In genomic region chr17:80708803-80709202, GRCm38 (mm10) we compare ENCODE assay signal across 17 mouse cellular contexts. TPM values are rescaled to one million over a fixed set of nuclear protein-coding genes. Genes with fewer than 3 reads are reported as not detected.
DNase-seq lines count a peak whose midpoint lies in the region; ATAC-seq and TF ChIP-seq lines count a peak whose summit lies in the region.
"Had no signal": no experiment of that assay in that cellular context is flagged by ENCODE, and none has a peak within 500 bp of the region (broad histone marks: within the 10 kb centered on the region; RNA-seq: fewer than 3 reads in every experiment).

No protein-coding gene starts in this region.

- 71% methylated on average over 6 of the region's 6 CpGs for WGBS in heart, embryonic 10.5 days
- 71% methylated on average over 6 of the region's 6 CpGs for WGBS in intestine, embryonic 16.5 days

- no peaks in the 10 kb centered on the region for H3K36me3 ChIP-seq in heart, embryonic 10.5 days
- H3K36me3 ChIP-seq in intestine, embryonic 16.5 days (ENCODE audit: control insufficient read depth, insufficient read depth, low read length), result no peaks in the 10 kb centered on the region
- H3K36me3 ChIP-seq: forebrain, embryonic 10.5 days; hindbrain, embryonic 10.5 days; limb, embryonic 15.5 days had no signal

- H3K4me2 ChIP-seq in intestine, embryonic 16.5 days (ENCODE audit: low read depth, low read length), result no peak overlapping the region
- H3K4me2 ChIP-seq: limb, embryonic 15.5 days had no signal

- peaks cover 50% of the 10 kb centered on the region for H3K4me1 ChIP-seq in heart, embryonic 10.5 days
- H3K4me1 ChIP-seq in cortical plate, adult 2 months (ENCODE audit: control insufficient read depth, insufficient read depth, low read length), result peaks cover 20% of the 10 kb centered on the region
- H3K4me1 ChIP-seq in intestine, embryonic 16.5 days (ENCODE audit: control insufficient read depth, insufficient read depth, low read length), result peaks cover 41% of the 10 kb centered on the region

- 0 out of 2 replicates have a peak overlapping the region, but pooled peaks have one; percentile 47 for H3K27ac ChIP-seq in heart, embryonic 10.5 days
- H3K27ac ChIP-seq in cortical plate, adult 2 months (ENCODE audit: insufficient read depth, low read length), result peak overlapping the region; percentile 15; the same call in 1 of the 2 replicates
- no peak overlapping the region for H3K27ac ChIP-seq in intestine, embryonic 16.5 days (ENCODE audit: low read length)
- H3K27ac ChIP-seq: forebrain, embryonic 10.5 days; hindbrain, embryonic 10.5 days; limb, embryonic 15.5 days had no signal

- no peak for TF ChIP-seq CTCF in cortical plate, adult 2 months (IDR thresholded peaks at IDR 0.05; ENCODE audit: extremely low read depth, insufficient read depth, low read length)

- H3K27me3 ChIP-seq in heart, embryonic 10.5 days (ENCODE audit: insufficient read depth, poor library complexity, severe bottlenecking), result no peaks in the 10 kb centered on the region
- H3K27me3 ChIP-seq in intestine, embryonic 16.5 days (replicated peaks; ENCODE audit: control insufficient read depth, insufficient read depth, low read length), result no peaks in the 10 kb centered on the region
- H3K27me3 ChIP-seq: limb, embryonic 15.5 days had no signal

- no peak overlapping the region for H3K9ac ChIP-seq in intestine, embryonic 16.5 days (ENCODE audit: low read depth, low read length)
- H3K9ac ChIP-seq: limb, embryonic 15.5 days had no signal

- H3K4me3 ChIP-seq in heart, embryonic 10.5 days, result no peak overlapping the region
- no peak overlapping the region for H3K4me3 ChIP-seq in cortical plate, adult 2 months (ENCODE audit: insufficient read depth, low read length)
- H3K4me3 ChIP-seq in intestine, embryonic 16.5 days (ENCODE audit: low read length), result no peak overlapping the region
- H3K4me3 ChIP-seq: forebrain, embryonic 10.5 days; hindbrain, embryonic 10.5 days; limb, embryonic 15.5 days had no signal

- TF ChIP-seq POLR2A in cortical plate, adult 2 months (IDR thresholded peaks at IDR 0.05; ENCODE audit: extremely low read depth, insufficient read depth, low read length), result no peak

- H3K9me3 ChIP-seq in heart, embryonic 10.5 days, result no peaks in the 10 kb centered on the region
- no peaks in the 10 kb centered on the region for H3K9me3 ChIP-seq in intestine, embryonic 16.5 days (ENCODE audit: control insufficient read depth, low read length)
- H3K9me3 ChIP-seq: forebrain, embryonic 10.5 days; hindbrain, embryonic 10.5 days; limb, embryonic 15.5 days had no signal

- ATAC-seq in intestine, embryonic 16.5 days, result peak; percentile 56

- DNase-seq in heart, embryonic 10.5 days (ENCODE audit: low spot score), result no peak
- no peak for DNase-seq in heart, adult 18-20 months
- peak; percentile 46 for DNase-seq in lung, postnatal 25 days (ENCODE audit: low spot score)
- DNase-seq in liver, result no peak
- no peak for DNase-seq in frontal cortex, postnatal 36 days (ENCODE audit: low spot score in 2 of 2)
- DNase-seq in right cerebral cortex, adult 2 months (ENCODE audit: low spot score in 2 of 2), result no peak
- DNase-seq: adrenal gland, adult 8-10 months; B cell, adult 2 months; cerebellum, adult 8-10 months; kidney, adult 11 months; kidney, postnatal 4 days; midbrain, embryonic 14.5 days had no signal

RNA-seq across cellular contexts. Expression of gene Map4k3, which starts 19.5 kb away (rescaled TPM):
- 13.5 and 17.6 TPM in 2 replicates for polyA plus RNA-seq in heart, embryonic 10.5 days (2016; fragmentation: Nextera tagmentation; extraction: Ambion mirVana)
- total RNA-seq in heart, adult 18-20 months (2021), result 10 to 100 TPM; 22.1 to 24.5 TPM
- 46.7 and 49.4 TPM in 2 replicates for polyA plus RNA-seq in cortical plate, adult 2 months (2012; rRNA removed)
- polyA plus RNA-seq in intestine, embryonic 16.5 days (2015; fragmentation: Nextera tagmentation; extraction: Ambion mirVana), result 15.2 and 16.9 TPM in 2 replicates
